Mouse (Mus musculus): ENCODE measurements at regions not wholly inside any gene's neighbourhood (a gene's known extent, or its start where the extent isn't known, plus 50 kb on each side); places are given as distances from the start of the nearest gene placed in this dataset.
A peak's percentile ranks its signal among the peaks of the same experiment; 100 is the strongest.

GRCm38 (mm10) chr12:12147088-12147687 is 114.8 kb upstream of the Fam49a start:
- no peak for DNase-seq (ENCODE audit: low spot score in 2 of 2)

GRCm38 (mm10) chr12:12147847-12148246 is 114.1 kb upstream of the Fam49a start:
- no peak for DNase-seq (ENCODE audit: low spot score in 2 of 2)

GRCm38 (mm10) chr12:12148659-12149399 is 113.1 kb upstream of the Fam49a start:
- DNase-seq (ENCODE audit: low spot score in 2 of 2) = no peak

- DNase-seq (ENCODE audit: low spot score in 2 of 2) = no peak
These were observed 97.5 kb upstream of the Fam49a start for GRCm38 (mm10) chr12:12164411-12164810.

GRCm38 (mm10) chr12:12170581-12170980 is 91.4 kb upstream of the Fam49a start:
- DNase-seq (ENCODE audit: low spot score in 2 of 2) = no peak

GRCm38 (mm10) chr12:12172087-12172823 is 89.7 kb upstream of the Fam49a start:
- no peak for DNase-seq (ENCODE audit: low spot score in 2 of 2)

GRCm38 (mm10) chr12:12176331-12177263 is 85.3 kb upstream of the Fam49a start:
- peak; percentile 50 to 68 for DNase-seq (ENCODE audit: low spot score in 2 of 2)

GRCm38 (mm10) chr12:12177264-12178043 is 84.5 kb upstream of the Fam49a start:
- no peak for DNase-seq (ENCODE audit: low spot score in 2 of 2)

- no peak for DNase-seq (ENCODE audit: low spot score in 2 of 2)
These were observed 83.5 kb upstream of the Fam49a start for GRCm38 (mm10) chr12:12178391-12178790.

- no peak for DNase-seq (ENCODE audit: low spot score in 2 of 2)
These were observed 82.6 kb upstream of the Fam49a start for GRCm38 (mm10) chr12:12179292-12179865.

- no peak for DNase-seq (ENCODE audit: low spot score in 2 of 2)
These were observed 81.0 kb upstream of the Fam49a start for GRCm38 (mm10) chr12:12180986-12181385.

GRCm38 (mm10) chr12:12181686-12182085 is 80.3 kb upstream of the Fam49a start:
- no peak for DNase-seq (ENCODE audit: low spot score in 2 of 2)

GRCm38 (mm10) chr12:12186353-12186752 is 75.6 kb upstream of the Fam49a start:
- no peak for DNase-seq (ENCODE audit: low spot score in 2 of 2)

GRCm38 (mm10) chr12:12195066-12195465 is 66.9 kb upstream of the Fam49a start:
- DNase-seq (ENCODE audit: low spot score in 2 of 2) = no peak

- no peak for DNase-seq (ENCODE audit: low spot score in 2 of 2)
These were observed 65.3 kb upstream of the Fam49a start for GRCm38 (mm10) chr12:12196627-12197026.

GRCm38 (mm10) chr12:12208216-12208615 is 53.7 kb upstream of the Fam49a start:
- DNase-seq (ENCODE audit: low spot score in 2 of 2) = no peak

All from thymus, postnatal 10 days (tissue).